Mouse (Mus musculus): ENCODE data around the gene 4930556J24Rik.
"Not testable (repeated sequence)": the region's sequence is repeated elsewhere in the genome, so short reads cannot be mapped to it uniquely, and the experiment has no call there.

4930556J24Rik gene

DNA sequence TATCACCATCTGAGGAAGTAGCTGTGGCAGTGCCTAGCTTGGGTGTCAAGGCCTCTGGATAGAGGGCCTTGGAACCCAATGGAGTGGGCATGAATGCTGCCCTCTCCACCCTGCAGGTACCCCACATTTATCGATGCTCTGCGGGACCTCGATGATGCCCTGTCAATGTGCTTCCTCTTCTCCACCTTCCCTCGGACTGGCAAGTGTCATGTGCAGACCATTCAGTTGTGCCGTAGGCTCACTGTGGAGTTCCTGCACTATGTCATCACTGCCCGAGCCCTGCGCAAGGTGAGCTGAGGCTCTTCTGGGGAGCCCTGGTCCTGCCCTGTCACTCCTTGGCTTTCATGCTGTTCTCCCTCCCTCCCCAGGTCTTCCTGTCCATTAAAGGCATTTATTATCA lies 3.5 kb downstream of the 4930556J24Rik start:
- DNase-seq (ENCODE audit: low spot score in 2 of 2): no peak

DNA sequence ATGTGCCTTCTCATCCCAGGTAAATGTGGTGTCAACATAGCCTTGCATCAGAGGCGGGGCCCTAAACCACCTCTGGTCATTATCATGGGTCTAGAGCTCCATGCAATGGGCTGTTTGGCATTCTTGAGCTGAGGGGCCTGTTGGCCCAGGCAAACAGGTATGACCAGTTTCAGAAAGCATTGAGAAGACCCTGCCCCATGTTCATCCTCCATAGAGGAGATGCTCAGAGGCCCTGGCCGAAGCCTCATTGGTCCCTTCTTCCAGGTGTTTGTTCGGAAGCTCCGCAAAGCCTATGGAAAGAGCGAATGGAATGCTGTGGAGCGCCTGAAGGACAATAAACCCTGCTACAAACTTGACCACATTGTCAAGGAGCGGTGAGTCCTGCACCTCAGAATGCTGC lies 6.2 kb downstream of the 4930556J24Rik start:
- no peak for DNase-seq (ENCODE audit: low spot score in 2 of 2)

DNA sequence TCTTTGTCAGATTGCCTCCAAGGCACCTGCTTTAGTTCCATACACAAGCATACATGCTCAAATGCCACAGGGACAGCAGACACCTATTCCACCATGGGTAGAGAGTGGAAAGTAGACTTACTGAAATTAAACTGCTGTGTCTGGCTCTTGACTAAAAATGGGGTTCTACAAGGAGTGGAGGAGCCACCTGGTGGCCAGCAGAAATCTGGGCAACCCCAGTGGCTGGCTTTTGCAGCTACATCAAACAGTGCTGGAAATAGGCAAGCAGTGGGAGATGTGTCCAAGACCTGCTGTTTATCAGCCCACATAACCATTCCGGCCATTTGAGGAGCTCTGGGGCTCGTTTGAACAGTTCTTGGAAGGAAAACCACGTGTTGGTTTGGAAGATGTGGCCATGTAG lies 6.7 kb downstream of the 4930556J24Rik start:
- peak in 1 of 2 experiments; percentile 20 for DNase-seq (ENCODE audit: low spot score in 2 of 2)

DNA sequence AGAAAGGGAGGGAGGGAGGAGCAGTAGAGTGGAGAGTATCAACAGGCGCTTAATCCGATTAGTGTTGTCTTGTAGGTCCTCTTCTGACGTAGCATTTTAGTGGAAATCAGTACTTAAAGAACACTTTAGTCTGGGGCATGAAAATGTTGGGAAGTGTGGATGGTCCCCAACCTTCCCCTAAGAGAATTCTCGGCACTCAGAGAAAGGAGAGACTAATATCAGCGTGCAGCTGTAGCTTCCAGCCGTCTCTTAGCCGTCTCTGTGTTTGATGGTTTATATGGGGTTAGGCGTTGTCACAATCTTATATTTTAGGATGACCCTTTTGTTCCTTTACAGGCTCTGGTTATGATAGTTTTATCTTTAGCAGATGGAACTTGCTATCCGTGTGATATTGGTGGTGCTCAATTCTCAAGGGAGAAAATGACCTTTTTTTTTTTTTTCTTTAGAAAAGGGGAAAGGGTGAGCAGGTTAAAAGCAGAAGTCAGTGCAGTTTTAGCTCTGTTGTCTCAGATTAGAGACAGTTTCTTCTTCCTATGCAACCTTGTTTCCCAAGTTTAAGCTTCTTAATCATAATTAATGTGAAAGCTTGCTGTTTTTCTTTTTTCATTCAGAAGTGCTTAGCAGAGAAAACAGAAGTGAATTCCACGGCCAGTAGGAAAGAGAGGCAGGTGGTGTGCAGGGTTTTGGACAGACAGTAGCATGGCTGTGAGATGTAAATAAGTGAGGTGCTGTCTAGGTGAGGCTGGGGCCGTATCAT lies 12.0 kb downstream of the 4930556J24Rik start:
- DNase-seq (ENCODE audit: low spot score in 2 of 2): no peak

DNA sequence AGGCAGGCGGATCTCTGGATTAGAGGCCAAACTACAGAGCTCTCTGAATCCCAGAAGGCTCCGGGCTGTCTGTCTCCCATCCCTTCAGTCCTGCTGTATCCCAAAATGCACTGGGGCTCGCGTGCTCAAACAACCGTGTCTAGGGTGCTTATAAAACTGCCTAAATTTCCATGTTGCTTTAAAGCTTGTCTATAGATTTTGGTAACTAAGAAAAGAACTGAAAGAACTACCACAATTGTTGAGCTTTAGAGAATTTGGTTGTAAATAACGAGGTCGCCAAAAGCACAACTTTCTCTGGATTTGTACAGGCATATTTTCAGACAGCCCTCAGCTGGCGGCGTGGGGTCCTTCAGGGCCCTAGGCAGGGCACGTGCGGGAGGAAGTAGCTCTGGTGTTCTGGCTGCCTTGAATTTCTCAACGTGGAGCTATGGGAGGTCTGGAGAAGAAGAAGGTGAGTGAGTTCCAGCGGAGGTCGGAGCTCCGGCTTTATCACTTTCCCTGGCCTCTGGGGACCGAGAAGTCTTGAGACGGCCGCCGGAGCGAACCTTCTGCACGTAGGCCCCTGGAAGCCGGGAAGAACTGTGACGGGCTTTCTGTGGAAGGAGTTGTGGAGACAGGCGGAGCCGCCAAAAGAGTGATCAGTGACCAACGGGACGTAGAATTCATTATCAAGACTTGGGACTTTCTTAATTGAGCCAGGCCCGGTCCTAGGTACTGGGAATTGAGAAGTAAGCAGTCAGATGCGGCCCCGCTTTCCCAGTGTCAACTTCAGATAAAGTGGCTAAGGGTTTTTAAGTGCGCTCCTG lies 12.8 kb downstream of the 4930556J24Rik start, which contains the start of gene Pes1:
Gene Pes1 (plus strand): TSS at position 366 of the 806 bp plus-strand sequence.
- peak; percentile 83 to 90 for DNase-seq (ENCODE audit: low spot score in 2 of 2)

DNA sequence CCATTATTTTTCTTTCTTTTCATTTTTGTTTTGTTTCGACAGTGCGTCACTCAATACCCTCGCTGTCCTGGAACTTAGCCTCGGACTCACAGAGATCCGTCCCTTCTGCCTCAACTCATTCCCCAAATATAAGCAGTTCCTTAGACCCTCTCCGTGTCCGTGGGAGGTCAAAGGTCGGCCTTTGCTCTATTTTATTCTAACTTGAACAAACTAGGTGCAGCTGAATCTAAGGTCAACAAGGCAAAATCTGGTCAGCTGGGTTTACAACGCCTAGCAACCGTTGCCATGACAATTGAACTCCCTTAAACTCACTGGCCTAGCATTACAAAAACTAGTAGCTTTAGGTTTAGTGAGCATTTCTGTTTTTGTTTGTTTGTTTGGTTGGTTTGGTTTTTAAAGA lies 13.4 kb downstream of the 4930556J24Rik start:
- DNase-seq (ENCODE audit: low spot score in 2 of 2): no peak

DNA sequence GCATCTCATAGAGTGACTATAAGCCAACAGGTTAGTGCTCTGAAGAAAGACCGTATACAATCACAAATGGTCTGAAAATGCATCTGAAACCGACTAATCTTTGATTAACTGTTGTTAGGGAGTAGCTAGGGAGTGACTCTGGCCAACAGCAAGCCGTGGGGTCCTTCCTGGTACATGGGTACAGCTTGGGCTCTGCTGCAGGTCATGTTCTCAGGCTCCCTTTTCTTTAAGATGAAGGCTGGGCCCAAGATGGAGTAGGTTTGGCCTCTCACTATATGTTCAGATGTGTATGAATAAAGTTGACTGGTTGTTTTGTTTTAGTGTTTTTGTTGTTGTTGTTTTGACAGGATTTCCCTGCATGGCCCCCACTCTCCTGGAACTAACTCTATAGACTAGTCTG lies 14.8 kb downstream of the 4930556J24Rik start:
- DNase-seq (ENCODE audit: low spot score in 2 of 2): no peak

DNA sequence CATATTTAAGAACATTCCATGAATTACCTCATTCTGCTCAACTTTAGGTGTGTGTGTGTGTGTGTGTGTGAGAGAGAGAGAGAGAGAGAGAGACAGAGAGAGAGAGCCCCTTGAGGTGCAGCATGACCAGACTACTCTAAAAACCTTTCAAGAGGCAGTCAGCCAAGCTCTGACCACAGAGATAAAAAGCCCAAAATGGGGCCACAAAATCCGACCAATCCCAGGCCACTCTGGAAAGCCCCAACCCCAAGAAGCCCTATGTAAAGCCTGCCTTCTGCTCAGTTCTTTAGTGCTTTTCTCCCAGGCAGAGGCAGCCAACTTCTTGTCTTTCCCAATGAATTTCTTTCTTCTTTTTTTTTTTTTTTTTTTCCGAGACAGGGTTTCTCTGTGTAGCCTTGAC lies 15.7 kb downstream of the 4930556J24Rik start:
- DNase-seq (ENCODE audit: low spot score in 2 of 2): no peak

DNA sequence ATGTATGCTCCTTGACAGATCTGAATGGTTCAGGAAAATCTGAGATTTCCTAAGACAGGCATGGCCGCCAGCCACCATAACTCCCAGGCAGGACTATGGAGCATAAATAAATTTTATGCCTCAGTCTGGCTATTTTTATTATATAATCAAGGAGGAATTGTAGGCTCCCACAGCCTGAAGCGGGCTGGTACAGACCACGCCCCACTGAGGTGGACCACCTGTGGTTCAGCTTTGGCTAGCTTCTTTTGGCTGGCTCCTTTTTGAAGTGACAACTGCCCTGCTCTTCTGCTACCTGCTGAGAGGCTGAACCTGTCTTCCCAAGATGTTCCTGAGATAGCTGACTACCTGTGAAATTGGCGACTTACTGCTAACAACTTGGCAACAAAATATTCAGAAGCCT lies 21.2 kb downstream of the 4930556J24Rik start:
- not testable (repeated sequence) for DNase-seq (ENCODE audit: low spot score in 2 of 2)

DNA sequence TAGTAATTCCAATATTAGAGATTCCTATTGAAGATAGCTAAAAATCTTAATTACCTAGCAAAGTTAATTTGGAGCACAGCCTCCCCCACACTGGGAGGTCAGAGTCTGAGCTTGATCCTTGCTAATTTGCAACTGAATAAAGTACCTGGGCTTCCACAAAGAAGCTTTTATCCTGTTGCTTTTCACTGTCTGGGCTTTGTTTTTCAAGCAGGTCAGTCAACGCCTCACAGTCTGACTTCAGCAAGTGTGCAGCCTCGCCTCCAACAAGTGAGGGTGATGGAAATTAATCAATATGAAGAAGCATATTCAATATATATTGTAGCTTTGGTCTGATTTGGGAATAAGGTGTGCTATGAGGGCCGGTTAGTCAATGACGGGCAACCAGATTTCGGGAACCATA lies 21.7 kb downstream of the 4930556J24Rik start:
- not testable (repeated sequence) for DNase-seq (ENCODE audit: low spot score in 2 of 2)

DNA sequence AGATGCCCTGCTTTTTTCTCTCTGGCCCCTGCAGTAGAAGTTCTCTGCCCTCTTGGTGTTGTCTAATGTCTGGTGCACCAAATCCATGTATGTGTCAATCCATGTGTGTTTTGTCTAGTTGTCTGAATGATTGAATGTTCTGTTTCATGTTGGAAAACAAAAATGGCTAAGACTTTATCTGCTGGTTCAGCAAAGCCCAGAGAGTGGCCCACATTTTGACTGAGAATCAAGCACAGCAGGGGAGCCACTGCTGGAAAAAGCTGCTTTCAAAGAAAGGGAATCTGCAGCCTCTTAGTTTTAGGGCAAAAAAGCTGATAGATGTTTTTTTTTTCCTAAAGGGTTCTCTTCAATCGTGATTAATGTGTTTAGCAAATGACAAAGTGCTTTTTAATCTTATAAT lies 30.2 kb downstream of the 4930556J24Rik start:
- no peak for DNase-seq (ENCODE audit: low spot score in 2 of 2)

DNA sequence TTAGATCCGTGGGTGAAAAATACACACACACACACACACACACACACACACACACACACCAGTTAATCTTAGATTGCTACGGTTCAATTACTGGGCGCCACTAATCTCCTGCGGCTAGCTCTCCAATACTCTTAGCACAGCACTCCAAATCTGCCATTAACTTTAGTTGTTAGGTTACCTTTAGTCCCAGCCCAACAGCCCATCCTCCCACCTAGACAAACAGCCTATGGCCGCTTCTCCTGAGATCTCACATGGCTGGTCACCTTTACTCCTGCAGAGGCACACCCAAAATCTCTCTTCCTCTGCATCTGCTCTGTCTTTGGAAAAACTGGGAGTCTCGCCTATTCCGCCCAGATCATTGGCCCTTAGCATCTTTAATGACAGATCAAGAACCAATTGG lies 35.2 kb downstream of the 4930556J24Rik start:
- no peak for DNase-seq (ENCODE audit: low spot score in 2 of 2)

DNA sequence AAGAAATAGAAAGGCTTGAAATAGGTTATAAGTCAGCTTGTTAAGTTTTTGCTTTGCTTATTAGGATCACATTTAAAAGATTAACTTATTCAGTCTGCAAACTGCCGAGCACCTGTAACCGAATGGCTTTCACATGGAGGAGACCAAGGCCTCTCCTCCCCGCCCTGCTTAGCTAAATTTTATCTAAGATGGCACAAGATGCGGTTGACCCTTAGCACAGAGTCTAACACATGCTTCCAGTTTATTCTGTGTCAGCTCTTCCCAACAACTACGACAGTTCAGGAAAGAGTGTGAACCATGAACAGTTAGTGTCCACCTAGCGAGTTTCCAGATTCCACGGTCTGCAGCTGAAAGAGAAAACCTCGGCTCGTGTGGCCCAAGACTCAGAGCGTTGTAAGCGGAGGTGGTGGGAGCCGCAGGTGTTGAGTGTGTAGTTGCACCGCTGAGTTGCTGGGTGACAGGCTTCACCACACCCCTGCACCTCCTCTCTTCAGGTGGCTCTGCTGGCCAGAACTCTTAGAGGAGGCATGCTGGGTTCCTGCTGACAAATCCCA lies 39.2 kb downstream of the 4930556J24Rik start:
- DNase-seq (ENCODE audit: low spot score in 2 of 2): no peak

DNA sequence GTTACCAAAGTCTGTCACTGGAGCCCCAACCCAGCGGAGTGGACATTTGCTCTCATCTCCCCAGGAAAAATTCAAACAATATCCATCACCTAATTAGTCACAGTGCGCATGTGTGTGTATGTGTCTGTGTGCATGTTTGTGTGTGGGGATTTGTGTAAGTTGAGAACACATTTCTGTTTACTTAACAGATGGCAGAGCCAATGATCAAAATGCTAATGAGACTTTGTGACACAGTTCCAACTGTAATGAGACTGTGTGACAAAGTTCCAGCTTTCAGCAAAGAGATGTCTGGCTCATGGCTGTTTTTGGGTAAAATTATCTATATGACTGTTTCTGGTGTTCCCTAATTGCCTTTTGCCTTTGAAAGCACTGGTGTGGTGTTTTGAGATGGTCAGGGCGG lies 40.3 kb downstream of the 4930556J24Rik start:
- no peak for DNase-seq (ENCODE audit: low spot score in 2 of 2)

DNA sequence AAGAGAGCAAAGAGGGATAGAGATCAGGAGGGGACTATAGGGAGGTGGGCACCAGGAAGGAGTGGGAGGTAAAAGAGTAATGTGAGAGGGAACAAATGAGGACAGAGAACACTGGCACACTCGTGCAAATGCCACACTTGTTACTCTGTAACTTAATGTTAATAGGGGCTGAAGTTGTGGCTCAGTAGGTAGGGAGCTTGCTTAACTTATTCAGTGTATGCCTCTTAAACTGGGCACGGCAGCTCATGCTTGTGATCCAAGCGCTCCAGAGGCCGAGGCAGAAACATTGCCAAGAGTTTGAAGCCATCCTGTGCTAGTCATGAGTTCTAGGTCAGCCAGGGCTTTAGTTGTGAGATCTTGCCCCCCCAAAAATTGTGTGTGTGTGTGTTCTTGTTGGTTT lies 41.4 kb downstream of the 4930556J24Rik start:
- DNase-seq (ENCODE audit: low spot score in 2 of 2): no peak

DNA sequence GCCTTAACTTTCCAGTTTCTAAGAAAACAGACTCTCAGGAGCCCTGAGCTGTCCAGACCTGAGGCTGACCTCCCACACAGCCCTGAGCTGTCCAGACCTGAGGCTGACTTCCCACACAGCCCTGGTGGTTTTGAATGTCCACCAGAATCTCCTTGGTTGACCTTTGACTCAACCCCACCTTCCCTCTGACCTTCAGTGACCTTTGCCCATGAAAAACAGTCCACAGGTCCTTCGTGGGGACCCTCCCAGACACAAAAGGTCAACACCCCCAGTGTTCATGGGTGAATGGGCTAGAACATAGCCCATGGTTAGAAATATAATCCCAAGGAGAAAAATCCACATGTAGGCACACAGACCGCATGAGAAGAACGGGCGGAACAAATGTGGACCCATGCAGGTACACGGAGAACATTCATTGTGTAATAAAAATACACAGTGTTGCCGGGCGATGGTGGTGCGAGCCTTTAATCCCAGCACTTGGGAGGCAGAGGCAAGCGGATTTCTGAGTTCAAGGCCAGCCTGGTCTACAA lies 42.8 kb downstream of the 4930556J24Rik start:
- no peak for DNase-seq (ENCODE audit: low spot score in 2 of 2)

DNA sequence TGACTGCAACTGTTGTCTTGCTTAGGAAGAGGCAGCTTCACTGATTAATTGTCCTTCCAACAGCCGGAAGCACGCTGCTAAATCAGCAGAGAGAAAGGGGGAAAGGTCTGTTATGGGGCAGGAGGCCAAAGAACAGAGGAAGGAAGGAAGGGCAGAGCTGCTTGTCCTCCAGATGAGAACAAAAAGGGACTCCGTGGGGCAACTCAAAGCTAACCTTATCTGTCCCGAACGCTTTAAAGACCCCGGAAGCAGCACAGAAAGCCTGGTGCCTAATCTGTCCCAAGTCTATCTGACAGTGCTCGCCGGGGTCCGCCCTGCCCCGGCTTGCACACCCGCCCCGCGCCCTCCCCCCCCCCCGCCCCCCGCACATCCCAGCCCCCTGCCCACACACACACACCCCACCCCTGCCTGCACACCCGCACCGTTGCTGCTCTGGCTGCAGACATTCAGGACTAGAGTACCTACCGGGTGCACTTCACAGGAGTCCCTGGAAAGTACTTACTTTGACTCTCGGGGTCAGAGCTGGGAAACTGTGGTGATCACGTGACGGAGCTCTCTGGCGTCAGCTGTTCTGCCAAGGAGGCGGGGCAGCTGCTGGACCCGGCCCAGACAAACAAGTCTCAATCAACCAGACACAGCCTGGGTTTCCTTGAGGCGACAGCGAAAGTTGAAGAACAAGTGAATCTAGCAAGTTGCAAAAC lies 44.9 kb downstream of the 4930556J24Rik start, which contains the start of gene Tcn2:
Gene Tcn2 (minus strand): TSS at position 649 of the 701 bp plus-strand sequence.
- peak; percentile 51 to 71 for DNase-seq (ENCODE audit: low spot score in 2 of 2)

DNA sequence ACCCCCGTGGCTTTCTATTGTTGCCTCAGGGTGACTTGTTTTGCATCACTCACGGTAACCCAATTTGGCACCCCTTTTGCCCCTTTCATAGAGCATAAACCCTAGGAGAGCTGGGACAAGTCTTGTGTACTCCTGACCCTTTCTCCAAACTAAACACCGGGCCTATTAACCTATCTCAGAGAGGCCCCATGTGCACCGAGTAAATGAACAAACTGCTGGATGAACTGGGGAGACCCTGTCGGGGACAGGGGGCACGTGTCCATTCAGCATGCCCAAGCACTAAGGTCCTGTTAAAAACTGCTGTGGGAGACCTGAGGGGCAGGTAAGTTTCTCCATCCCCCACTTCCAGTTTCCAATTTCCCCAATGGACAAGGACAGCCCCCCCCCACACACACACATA lies 45.6 kb downstream of the 4930556J24Rik start:
- DNase-seq (ENCODE audit: low spot score in 2 of 2): peak in 1 of 2 experiments; percentile 0

DNA sequence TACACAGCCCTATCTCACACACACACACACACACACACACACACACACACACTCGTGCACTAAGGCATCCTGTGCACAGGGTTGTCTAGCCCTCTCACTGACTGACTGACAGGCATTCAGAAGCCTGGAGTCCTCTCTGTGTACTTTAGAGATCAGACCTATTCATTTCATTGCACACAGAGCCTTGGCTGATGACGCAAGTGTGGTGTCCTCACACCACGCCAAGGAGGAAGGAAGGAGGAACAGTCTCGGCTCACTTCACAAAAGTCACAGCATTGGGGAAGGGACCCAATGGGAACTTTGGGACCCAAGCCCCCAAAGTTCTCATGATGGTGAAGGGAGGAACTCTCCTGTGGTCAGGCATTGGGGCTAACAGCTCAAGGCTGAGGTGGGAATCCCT lies 46.6 kb downstream of the 4930556J24Rik start:
- peak in 1 of 2 experiments; percentile 1 for DNase-seq (ENCODE audit: low spot score in 2 of 2)

DNA sequence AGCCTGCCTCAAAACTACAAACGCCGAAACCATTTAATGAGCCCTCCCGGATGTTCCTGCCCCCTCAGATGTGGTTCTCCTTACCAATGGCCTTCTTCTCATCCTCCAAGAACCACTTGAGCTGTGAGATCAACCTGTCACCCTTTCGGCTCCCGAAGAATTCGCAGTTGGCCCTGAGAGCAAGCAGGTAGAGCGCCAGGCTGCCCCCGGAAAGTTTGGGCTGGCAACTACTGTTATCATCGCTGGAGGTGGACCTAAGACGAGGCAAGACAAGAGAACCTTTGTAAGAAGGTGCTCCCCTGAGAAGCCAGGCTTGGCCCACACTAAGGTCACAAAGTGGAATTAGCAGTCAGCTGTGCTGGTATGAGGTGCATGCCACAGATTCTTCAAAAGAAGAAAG lies 50.7 kb downstream of the 4930556J24Rik start:
- DNase-seq (ENCODE audit: low spot score in 2 of 2): no peak

DNA sequence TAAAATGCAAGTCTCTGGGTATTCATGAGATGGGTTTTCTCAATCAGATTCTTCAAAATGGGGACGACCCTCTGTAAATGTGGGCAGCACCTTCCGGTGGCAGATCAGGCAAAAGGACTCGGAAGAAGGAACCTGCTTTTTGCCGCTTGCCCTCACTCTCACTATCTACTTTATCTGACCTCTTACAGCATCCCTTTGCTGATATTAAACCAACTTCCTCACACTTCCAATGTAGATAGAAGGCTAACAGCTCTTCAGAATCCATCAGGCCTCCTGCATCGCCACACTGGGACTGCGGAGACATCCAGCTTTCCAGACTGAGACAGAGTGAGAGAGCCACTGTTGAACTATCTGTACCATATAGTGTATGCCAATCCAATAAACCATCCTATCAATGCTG lies 53.8 kb downstream of the 4930556J24Rik start:
- no peak for DNase-seq (ENCODE audit: low spot score in 2 of 2)

DNA sequence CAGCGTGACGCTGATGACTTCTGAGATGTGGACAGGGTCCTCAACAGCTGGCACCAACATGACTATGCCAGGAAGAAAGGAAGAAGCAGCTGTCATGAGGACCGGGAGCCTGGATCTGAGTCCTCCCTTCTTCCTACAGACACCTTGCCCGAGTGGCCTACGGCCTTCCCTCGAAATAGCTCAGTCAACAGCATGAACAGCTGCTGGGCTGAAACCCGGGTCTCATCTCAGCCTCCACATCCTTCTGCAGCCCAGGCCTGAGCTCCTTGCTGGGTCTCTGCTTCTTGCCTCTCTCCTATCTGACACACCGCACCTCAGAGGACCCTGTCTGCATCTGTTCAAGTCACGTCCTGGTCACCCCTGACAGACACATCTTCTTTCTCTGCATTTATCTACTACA lies 54.5 kb downstream of the 4930556J24Rik start:
- no peak for DNase-seq (ENCODE audit: low spot score in 2 of 2)

All from right cerebral cortex, adult 2 months (tissue).